Mouse (Mus musculus) splenic B cell, adult 2 months (primary cell): ENCODE data around the gene Shb.

Experiments
- DNase-seq: peaks from one replicate; pipeline ENCODE4 v3.0.0-alpha.2; 2011; ENCODE audit warnings: low read depth, low spot score
- H3K27me3 ChIP-seq: 2 replicates; pipeline ENCODE4 v1.6.1; 2012; ENCODE audit warnings: mild to moderate bottlenecking, low read length, moderate library complexity, mixed read lengths; ENCODE audit not compliant: control insufficient read depth, poor library complexity, insufficient read depth, severe bottlenecking
- H3K36me3 ChIP-seq: 2 replicates; pipeline ENCODE4 v1.6.1; 2012; ENCODE audit warnings: mild to moderate bottlenecking, low read length, moderate library complexity, mixed read lengths; ENCODE audit not compliant: control insufficient read depth, poor library complexity, insufficient read depth, severe bottlenecking

The Shb gene

GRCm38 (mm10) chr4:45452569-45453111 is 79.6 kb downstream of the Shb start:
- no peaks in the 10 kb centered on the region for H3K27me3 ChIP-seq
- DNase-seq: no peak
- no peaks in the 10 kb centered on the region for H3K36me3 ChIP-seq

GRCm38 (mm10) chr4:45449012-45449411 is 83.3 kb downstream of the Shb start:
- no peak for DNase-seq
- Histone ChIP-seq H3K27me3 (no peaks in the 10 kb centered on the region), H3K36me3 (no peaks in the 10 kb centered on the region)

- H3K27me3 ChIP-seq: no peaks in the 10 kb centered on the region
- no peak for DNase-seq
- no peaks in the 10 kb centered on the region for H3K36me3 ChIP-seq
Observed at GRCm38 (mm10) chr4:45448481-45448880, 83.8 kb downstream of the Shb start.

GRCm38 (mm10) chr4:45447196-45447595 is 85.1 kb downstream of the Shb start:
- H3K27me3 ChIP-seq: no peaks in the 10 kb centered on the region
- no peaks in the 10 kb centered on the region for H3K36me3 ChIP-seq
- DNase-seq: no peak

- no peaks in the 10 kb centered on the region for H3K27me3 ChIP-seq
- no peak for DNase-seq
- no peaks in the 10 kb centered on the region for H3K36me3 ChIP-seq
Observed at GRCm38 (mm10) chr4:45445235-45445634, 87.0 kb downstream of the Shb start.

GRCm38 (mm10) chr4:45444813-45445212 is 87.5 kb downstream of the Shb start:
- Histone ChIP-seq H3K27me3 (no peaks in the 10 kb centered on the region), H3K36me3 (no peaks in the 10 kb centered on the region)

GRCm38 (mm10) chr4:45443652-45444051 is 88.6 kb downstream of the Shb start:
- H3K36me3 ChIP-seq: no peaks in the 10 kb centered on the region
- DNase-seq: no peak
- no peaks in the 10 kb centered on the region for H3K27me3 ChIP-seq

More at GRCm38 (mm10) chr4:45444813-45445212, 87.5 kb downstream of the Shb start:
- DNase-seq: no peak

GRCm38 (mm10) chr4:45442237-45442636 is 90.0 kb downstream of the Shb start:
- no peaks in the 10 kb centered on the region for H3K27me3 ChIP-seq
- H3K36me3 ChIP-seq: no peaks in the 10 kb centered on the region
- no peak for DNase-seq

GRCm38 (mm10) chr4:45441778-45442177 is 90.5 kb downstream of the Shb start:
- DNase-seq: no peak
- H3K27me3 ChIP-seq: no peaks in the 10 kb centered on the region

GRCm38 (mm10) chr4:45439281-45439680 is 93.0 kb downstream of the Shb start:
- Histone ChIP-seq H3K36me3 (no peaks in the 10 kb centered on the region), H3K27me3 (no peaks in the 10 kb centered on the region)
- no peak for DNase-seq

More at GRCm38 (mm10) chr4:45441778-45442177, 90.5 kb downstream of the Shb start:
- no peaks in the 10 kb centered on the region for H3K36me3 ChIP-seq

GRCm38 (mm10) chr4:45437010-45437409 is 95.3 kb downstream of the Shb start:
- Histone ChIP-seq H3K27me3 (no peaks in the 10 kb centered on the region), H3K36me3 (no peaks in the 10 kb centered on the region)
- no peak for DNase-seq

GRCm38 (mm10) chr4:45436383-45436913 is 95.8 kb downstream of the Shb start:
- DNase-seq: no peak
- no peaks in the 10 kb centered on the region for H3K27me3 ChIP-seq

GRCm38 (mm10) chr4:45435899-45436298 is 96.4 kb downstream of the Shb start:
- H3K27me3 ChIP-seq: no peaks in the 10 kb centered on the region
- no peaks in the 10 kb centered on the region for H3K36me3 ChIP-seq
- DNase-seq: no peak

More at GRCm38 (mm10) chr4:45436383-45436913, 95.8 kb downstream of the Shb start:
- H3K36me3 ChIP-seq: no peaks in the 10 kb centered on the region

GRCm38 (mm10) chr4:45434681-45435080 is 97.6 kb downstream of the Shb start:
- Histone ChIP-seq H3K36me3 (no peaks in the 10 kb centered on the region), H3K27me3 (no peaks in the 10 kb centered on the region)
- DNase-seq: no peak

GRCm38 (mm10) chr4:45434071-45434470 is 98.2 kb downstream of the Shb start:
- no peaks in the 10 kb centered on the region for H3K36me3 ChIP-seq
- no peak for DNase-seq
- no peaks in the 10 kb centered on the region for H3K27me3 ChIP-seq

- H3K27me3 ChIP-seq: no peaks in the 10 kb centered on the region
- no peak for DNase-seq
- H3K36me3 ChIP-seq: no peaks in the 10 kb centered on the region
Observed at GRCm38 (mm10) chr4:45431806-45432205, 100.5 kb downstream of the Shb start.
